Mouse (Mus musculus) forebrain, embryonic 13.5 days (tissue): Measurements from ENCODE around the gene Rab40b. TPM values are rescaled to one million over a fixed set of nuclear protein-coding genes. Genes with fewer than 3 reads are reported as not detected.

ENCODE experiments used
- ATAC-seq: fragments of 200-750 bp; cut with Nextera tagmentation; 2 replicates; pipeline ENCODE4 v1.8.0; 2017
- H3K27ac ChIP-seq: fragments of 300-500 bp; sonication (generic); 2 replicates; pipeline ENCODE4 v1.5.1; 2015; ENCODE audit warnings: inconsistent platforms, mild to moderate bottlenecking, moderate library complexity
- H3K27me3 ChIP-seq: fragments of 300-500 bp; sonication (generic); 2 replicates; pipeline ENCODE4 v1.6.1; 2015; ENCODE audit warnings: mild to moderate bottlenecking, inconsistent platforms
- H3K36me3 ChIP-seq: fragments of 300-500 bp; sonication (generic); 2 replicates; pipeline ENCODE4 v1.6.1; 2015; ENCODE audit warnings: mild to moderate bottlenecking, inconsistent platforms; ENCODE audit not compliant: poor library complexity, severe bottlenecking
- H3K4me1 ChIP-seq: fragments of 300-500 bp; sonication (generic); 2 replicates; pipeline ENCODE4 v1.6.1; 2015; ENCODE audit warnings: inconsistent platforms
- H3K4me2 ChIP-seq: fragments of 300-500 bp; sonication (generic); 2 replicates; pipeline ENCODE4 v1.6.1; 2015; ENCODE audit warnings: inconsistent platforms, mild to moderate bottlenecking, moderate library complexity
- H3K4me3 ChIP-seq: fragments of 300-500 bp; sonication (generic); 2 replicates; pipeline ENCODE4 v1.5.1; 2015; ENCODE audit warnings: mild to moderate bottlenecking, inconsistent platforms
- H3K9ac ChIP-seq: fragments of 300-500 bp; sonication (generic); 2 replicates; pipeline ENCODE4 v1.6.1; 2015; ENCODE audit warnings: mild to moderate bottlenecking, inconsistent platforms
- H3K9me3 ChIP-seq: fragments of 300-500 bp; sonication (generic); replicated peaks from 2 replicates; pipeline ENCODE4 v1.6.1; 2016; ENCODE audit warnings: inconsistent platforms
- WGBS: fragments of 180-500 bp; shearing (Covaris S2); methylation state at CpG from one replicate; pipeline ENCODE4 v1.1.7; 2015; 5-methylcytosine and 5-hydroxymethylcytosine counted together
- polyA plus RNA-seq: library from polyadenylated mRNA; unstranded; fragments of >200 nt; fragmentation: Nextera tagmentation; extraction: Ambion mirVana; gene quantifications from 2 replicates; pipeline ENCODE4 v1.2.1, GENCODE M21; 2015

Rab40b gene
- polyA plus RNA-seq, 1 experiment from 2014 or later, result 4.3 TPM

- Histone ChIP-seq H3K9me3 (no peaks in the 10 kb centered on the region), H3K27me3 (no peaks in the 10 kb centered on the region), H3K36me3 (no peaks in the 10 kb centered on the region), H3K4me2 (no peak overlapping the region), H3K27ac (no peak overlapping the region), H3K4me3 (no peak overlapping the region), H3K4me1 (0 out of 2 replicates have a peak, but pooled peaks cover 3% of the 10 kb centered on the region), H3K9ac (no peak overlapping the region)
- WGBS, result 75% methylated on average over 3 of the region's 3 CpGs
- no peak for ATAC-seq
Observed at GRCm38 (mm10) chr11:121407366-121408155, 19.5 kb upstream of the Rab40b start.

GRCm38 (mm10) chr11:121392405-121392804 lies 4.4 kb upstream of the Rab40b start:
- H3K4me2 ChIP-seq, result no peak overlapping the region
- H3K27me3 ChIP-seq, result peaks cover 6% of the 10 kb centered on the region; the same call in 1 of the 2 replicates
- H3K9me3 ChIP-seq, result no peaks in the 10 kb centered on the region
- no peak overlapping the region for H3K27ac ChIP-seq
- ATAC-seq, result no peak
- peaks cover 2% of the 10 kb centered on the region for H3K4me1 ChIP-seq
- no peaks in the 10 kb centered on the region for H3K36me3 ChIP-seq
- 95% methylated on average over 3 of the region's 3 CpGs for WGBS
- no peak overlapping the region for H3K9ac ChIP-seq
- no peak overlapping the region for H3K4me3 ChIP-seq

GRCm38 (mm10) chr11:121390793-121391192 lies 2.7 kb upstream of the Rab40b start:
- H3K4me3 ChIP-seq, result no peak overlapping the region

GRCm38 (mm10) chr11:121388554-121388945 lies 499 bp upstream of the Rab40b start:
- Histone ChIP-seq H3K27me3 (peaks cover 18% of the 10 kb centered on the region), H3K9me3 (no peaks in the 10 kb centered on the region), H3K4me1 (peaks cover 6% of the 10 kb centered on the region), H3K4me2 (peak overlapping the region; percentile 83), H3K4me3 (peak overlapping the region; percentile 50), H3K36me3 (no peaks in the 10 kb centered on the region), H3K27ac (no peak overlapping the region), H3K9ac (no peak overlapping the region)
- no peak for ATAC-seq
- WGBS, result 10% methylated on average over 6 of the region's 6 CpGs

More at GRCm38 (mm10) chr11:121390793-121391192, 2.7 kb upstream of the Rab40b start:
- Histone ChIP-seq H3K36me3 (no peaks in the 10 kb centered on the region), H3K27me3 (peaks cover 15% of the 10 kb centered on the region), H3K9me3 (no peaks in the 10 kb centered on the region), H3K9ac (no peak overlapping the region), H3K27ac (no peak overlapping the region), H3K4me2 (no peak overlapping the region), H3K4me1 (peaks cover 6% of the 10 kb centered on the region)
- ATAC-seq, result no peak
- WGBS, result 70% methylated on average over 3 of the region's 3 CpGs

GRCm38 (mm10) chr11:121380294-121380693 lies 7.8 kb downstream of the Rab40b start:
- Histone ChIP-seq H3K27me3 (peaks cover 7% of the 10 kb centered on the region; the same call in 1 of the 2 replicates), H3K9ac (no peak overlapping the region), H3K4me2 (no peak overlapping the region), H3K27ac (no peak overlapping the region), H3K4me1 (no peaks in the 10 kb centered on the region), H3K4me3 (no peak overlapping the region), H3K36me3 (no peaks in the 10 kb centered on the region), H3K9me3 (peaks cover 9% of the 10 kb centered on the region; the same call in 1 of the 2 replicates)
- no peak for ATAC-seq
- WGBS, result 47% methylated on average over 6 of the region's 6 CpGs

- no peak overlapping the region for H3K27ac ChIP-seq
- H3K36me3 ChIP-seq, result no peaks in the 10 kb centered on the region
- no peak overlapping the region for H3K4me2 ChIP-seq
- H3K9ac ChIP-seq, result no peak overlapping the region
- H3K9me3 ChIP-seq, result peaks cover 9% of the 10 kb centered on the region; the same call in 1 of the 2 replicates
- H3K27me3 ChIP-seq, result peaks cover 5% of the 10 kb centered on the region; the same call in 1 of the 2 replicates
- no peak overlapping the region for H3K4me3 ChIP-seq
- ATAC-seq, result no peak
- no peaks in the 10 kb centered on the region for H3K4me1 ChIP-seq
Observed at GRCm38 (mm10) chr11:121378644-121379043, 9.4 kb downstream of the Rab40b start.

- Histone ChIP-seq H3K4me2 (no peak overlapping the region), H3K27me3 (0 out of 2 replicates have a peak, but pooled peaks cover 4% of the 10 kb centered on the region), H3K4me3 (no peak overlapping the region), H3K4me1 (no peaks in the 10 kb centered on the region), H3K9me3 (peaks cover 1% of the 10 kb centered on the region; the same call in 1 of the 2 replicates), H3K9ac (no peak overlapping the region), H3K27ac (no peak overlapping the region), H3K36me3 (no peaks in the 10 kb centered on the region)
- WGBS, result 72% methylated on average over 6 of the region's 6 CpGs
- no peak for ATAC-seq
Observed at GRCm38 (mm10) chr11:121373305-121373704, 14.7 kb downstream of the Rab40b start.

- Histone ChIP-seq H3K4me2 (no peak overlapping the region), H3K9me3 (no peaks in the 10 kb centered on the region), H3K4me3 (no peak overlapping the region), H3K4me1 (no peaks in the 10 kb centered on the region), H3K27ac (no peak overlapping the region), H3K9ac (no peak overlapping the region), H3K36me3 (no peaks in the 10 kb centered on the region), H3K27me3 (0 out of 2 replicates have a peak, but pooled peaks cover 4% of the 10 kb centered on the region)
- 87% methylated on average over 6 of the region's 6 CpGs for WGBS
- ATAC-seq, result no peak
Observed at GRCm38 (mm10) chr11:121370337-121370994, 17.6 kb downstream of the Rab40b start.

GRCm38 (mm10) chr11:121369622-121370021 lies 18.4 kb downstream of the Rab40b start:
- WGBS, result 61% methylated on average over 6 of the region's 6 CpGs
- no peaks in the 10 kb centered on the region for H3K36me3 ChIP-seq
- no peak overlapping the region for H3K4me2 ChIP-seq
- H3K4me3 ChIP-seq, result no peak overlapping the region
- H3K4me1 ChIP-seq, result no peaks in the 10 kb centered on the region
- ATAC-seq, result no peak
- H3K27ac ChIP-seq, result no peak overlapping the region
- H3K27me3 ChIP-seq, result 0 out of 2 replicates have a peak, but pooled peaks cover 4% of the 10 kb centered on the region
- H3K9ac ChIP-seq, result no peak overlapping the region
- H3K9me3 ChIP-seq, result no peaks in the 10 kb centered on the region

- Histone ChIP-seq H3K27ac (no peak overlapping the region), H3K36me3 (no peaks in the 10 kb centered on the region), H3K27me3 (0 out of 2 replicates have a peak, but pooled peaks cover 4% of the 10 kb centered on the region), H3K4me1 (no peaks in the 10 kb centered on the region), H3K9me3 (no peaks in the 10 kb centered on the region), H3K4me3 (no peak overlapping the region), H3K9ac (no peak overlapping the region), H3K4me2 (no peak overlapping the region)
- 83% methylated on average over 1 of the region's 1 CpGs for WGBS
- no peak for ATAC-seq
Observed at GRCm38 (mm10) chr11:121368731-121369130, 19.3 kb downstream of the Rab40b start.

- Histone ChIP-seq H3K27ac (no peak overlapping the region), H3K9ac (no peak overlapping the region), H3K27me3 (no peaks in the 10 kb centered on the region), H3K4me1 (no peaks in the 10 kb centered on the region), H3K4me3 (no peak overlapping the region), H3K9me3 (no peaks in the 10 kb centered on the region), H3K36me3 (no peaks in the 10 kb centered on the region), H3K4me2 (no peak overlapping the region)
- WGBS, result 77% methylated on average over 5 of the region's 5 CpGs
- no peak for ATAC-seq
Observed at GRCm38 (mm10) chr11:121367170-121367707, 20.8 kb downstream of the Rab40b start.

- ATAC-seq, result no peak
- Histone ChIP-seq H3K27ac (no peak overlapping the region), H3K27me3 (0 out of 2 replicates have a peak, but pooled peaks cover 2% of the 10 kb centered on the region), H3K9me3 (no peaks in the 10 kb centered on the region), H3K36me3 (no peaks in the 10 kb centered on the region), H3K4me1 (no peaks in the 10 kb centered on the region), H3K4me2 (no peak overlapping the region), H3K9ac (no peak overlapping the region), H3K4me3 (no peak overlapping the region)
- 33% methylated on average over 5 of the region's 5 CpGs for WGBS
Observed at GRCm38 (mm10) chr11:121362212-121362611, 25.8 kb downstream of the Rab40b start.
